ENCODE assay signal across 10 mouse cellular contexts in genomic region chr15:101135405-101135804, GRCm38 (mm10). TPM values are rescaled to one million over a fixed set of nuclear protein-coding genes. Genes with fewer than 3 reads are reported as not detected.
DNase-seq lines count a peak whose midpoint lies in the region; ATAC-seq and TF ChIP-seq lines count a peak whose summit lies in the region.
"Had no signal": no experiment of that assay in that cellular context is flagged by ENCODE, and none has a peak within 500 bp of the region (broad histone marks: within the 10 kb centered on the region; RNA-seq: fewer than 3 reads in every experiment).

No protein-coding gene starts in this region.

- H3K4me1 ChIP-seq in liver, adult 2 months (ENCODE audit: control insufficient read depth, insufficient read depth, low read length), result no peaks in the 10 kb centered on the region
- peaks cover 9% of the 10 kb centered on the region for H3K4me1 ChIP-seq in liver, postnatal 0 days (ENCODE audit: insufficient read depth)
- peaks cover 12% of the 10 kb centered on the region for H3K4me1 ChIP-seq in embryonic facial prominence, embryonic 11.5 days (ENCODE audit: control insufficient read depth, insufficient read depth, low read length)
- H3K4me1 ChIP-seq in intestine, embryonic 14.5 days (replicated peaks; ENCODE audit: control insufficient read depth, insufficient read depth, low read length), result peaks cover 58% of the 10 kb centered on the region
- peaks cover 44% of the 10 kb centered on the region for H3K4me1 ChIP-seq in stomach, embryonic 14.5 days (ENCODE audit: control insufficient read depth, insufficient read depth, low read length)

- TF ChIP-seq EP300 in liver, postnatal 0 days (IDR thresholded peaks at IDR 0.05; ENCODE audit: low read depth), result no peak

- H3K27me3 ChIP-seq in liver, adult 2 months (ENCODE audit: control insufficient read depth, insufficient read depth, low read length), result no peaks in the 10 kb centered on the region
- H3K27me3 ChIP-seq in liver, postnatal 0 days (ENCODE audit: insufficient read depth, low read length), result peaks cover 11% of the 10 kb centered on the region
- H3K27me3 ChIP-seq in embryonic facial prominence, embryonic 11.5 days (ENCODE audit: control insufficient read depth, insufficient read depth, low read length), result no peaks in the 10 kb centered on the region
- H3K27me3 ChIP-seq in intestine, embryonic 14.5 days (replicated peaks; ENCODE audit: control insufficient read depth, insufficient read depth, low read length), result no peaks in the 10 kb centered on the region
- H3K27me3 ChIP-seq in stomach, embryonic 14.5 days (ENCODE audit: control insufficient read depth, insufficient read depth, low read length), result no peaks in the 10 kb centered on the region

- TF ChIP-seq POLR2A in liver, adult 2 months (IDR thresholded peaks at IDR 0.05; ENCODE audit: extremely low read depth, insufficient read depth, low read length), result no peak

- no peaks in the 10 kb centered on the region for H3K79me2 ChIP-seq in liver, adult 2 months (ENCODE audit: control insufficient read depth, insufficient read depth, low read length)

- H3K27ac ChIP-seq in liver, adult 2 months (replicated peaks; ENCODE audit: insufficient read depth, low read depth, low read length), result no peak overlapping the region
- H3K27ac ChIP-seq in liver, postnatal 0 days (ENCODE audit: low read depth), result no peak overlapping the region
- H3K27ac ChIP-seq in embryonic facial prominence, embryonic 11.5 days (replicated peaks; ENCODE audit: low read depth, low read length), result no peak overlapping the region
- H3K27ac ChIP-seq in intestine, embryonic 14.5 days (ENCODE audit: low read depth), result peak overlapping the region; percentile 76; the same call in 1 of the 2 replicates
- H3K27ac ChIP-seq in stomach, embryonic 14.5 days (ENCODE audit: low read length), result no peak overlapping the region

- no peak for DNase-seq in liver, adult 2 months (ENCODE audit: extremely low read depth, low read depth, low spot score)
- no peak for DNase-seq in liver, postnatal 0 days
- DNase-seq in embryonic facial prominence, embryonic 11.5 days (ENCODE audit: low spot score), result no peak
- DNase-seq in intestine, embryonic 14.5 days (ENCODE audit: low spot score), result no peak
- DNase-seq in left cerebral cortex, adult 8-10 months (ENCODE audit: low spot score in 2 of 2), result no peak
- no peak for DNase-seq in left cerebral cortex, adult 9 months (ENCODE audit: low spot score in 2 of 2)
- DNase-seq: cerebellum, adult 18-20 months had no signal

- H3K9ac ChIP-seq in liver, adult 2 months (ENCODE audit: low read depth, low read length), result no peak overlapping the region
- no peak overlapping the region for H3K9ac ChIP-seq in liver, postnatal 0 days (replicated peaks)
- H3K9ac ChIP-seq in embryonic facial prominence, embryonic 11.5 days (replicated peaks; ENCODE audit: low read length), result no peak overlapping the region
- peak overlapping the region; percentile 41 for H3K9ac ChIP-seq in intestine, embryonic 14.5 days (ENCODE audit: low read length)
- 0 out of 2 replicates have a peak overlapping the region, but pooled peaks have one; percentile 11 for H3K9ac ChIP-seq in stomach, embryonic 14.5 days (replicated peaks; ENCODE audit: low read depth, low read length)

- WGBS in liver, adult 2 months, result 72% methylated on average over 8 of the region's 8 CpGs
- WGBS in liver, postnatal 0 days (ENCODE audit: insufficient replicate concordance), result 53% methylated on average over 8 of the region's 8 CpGs
- WGBS in embryonic facial prominence, embryonic 11.5 days, result 57% methylated on average over 8 of the region's 8 CpGs
- 49% methylated on average over 8 of the region's 8 CpGs for WGBS in intestine, embryonic 14.5 days
- 45% methylated on average over 8 of the region's 8 CpGs for WGBS in stomach, embryonic 14.5 days

- no peak for ATAC-seq in liver, postnatal 0 days
- no peak for ATAC-seq in embryonic facial prominence, embryonic 11.5 days (replicated peaks; ENCODE audit: insufficient number of reproducible peaks, low FRiP score, low TSS enrichment, low read depth)
- no peak for ATAC-seq in intestine, embryonic 14.5 days (replicated peaks; ENCODE audit: low FRiP score, low TSS enrichment, low read depth)
- ATAC-seq in stomach, embryonic 14.5 days (ENCODE audit: insufficient number of reproducible peaks, insufficient read depth, low FRiP score, low read depth), result no peak

- H3K4me3 ChIP-seq in liver, adult 2 months (ENCODE audit: insufficient read depth, low read depth, low read length), result peak overlapping the region; percentile 6; the same call in 1 of the 2 replicates
- H3K4me3 ChIP-seq in liver, postnatal 0 days (ENCODE audit: low read depth, low read length), result no peak overlapping the region
- H3K4me3 ChIP-seq in embryonic facial prominence, embryonic 11.5 days (ENCODE audit: low read depth, low read length), result peak overlapping the region; percentile 3; the same call in 1 of the 2 replicates
- peak overlapping the region; percentile 31 for H3K4me3 ChIP-seq in intestine, embryonic 14.5 days (ENCODE audit: low read depth, low read length)
- H3K4me3 ChIP-seq in stomach, embryonic 14.5 days (ENCODE audit: low read depth, low read length), result peak overlapping the region; percentile 13

- no peaks in the 10 kb centered on the region for H3K9me3 ChIP-seq in liver, postnatal 0 days (ENCODE audit: low read length)
- no peaks in the 10 kb centered on the region for H3K9me3 ChIP-seq in embryonic facial prominence, embryonic 11.5 days (replicated peaks; ENCODE audit: control insufficient read depth, low read length)
- no peaks in the 10 kb centered on the region for H3K9me3 ChIP-seq in intestine, embryonic 14.5 days (ENCODE audit: control insufficient read depth, low read length)
- H3K9me3 ChIP-seq in stomach, embryonic 14.5 days (ENCODE audit: control insufficient read depth, low read depth, low read length), result no peaks in the 10 kb centered on the region

- H3K36me3 ChIP-seq in liver, adult 2 months (ENCODE audit: control insufficient read depth, insufficient read depth, low read length), result no peaks in the 10 kb centered on the region
- no peaks in the 10 kb centered on the region for H3K36me3 ChIP-seq in liver, postnatal 0 days (replicated peaks; ENCODE audit: insufficient read depth, low read length)
- H3K36me3 ChIP-seq in embryonic facial prominence, embryonic 11.5 days (replicated peaks; ENCODE audit: control insufficient read depth, insufficient read depth, low read depth, low read length), result no peaks in the 10 kb centered on the region
- H3K36me3 ChIP-seq in intestine, embryonic 14.5 days (ENCODE audit: control insufficient read depth, insufficient read depth, low read length), result peaks cover 9% of the 10 kb centered on the region
- no peaks in the 10 kb centered on the region; the same call in 1 of the 2 replicates for H3K36me3 ChIP-seq in stomach, embryonic 14.5 days (ENCODE audit: control insufficient read depth, insufficient read depth, low read length)

- no peak overlapping the region for H3K4me2 ChIP-seq in liver, postnatal 0 days (ENCODE audit: low read depth, low read length)
- H3K4me2 ChIP-seq in embryonic facial prominence, embryonic 11.5 days (ENCODE audit: low read depth, low read length), result 0 out of 2 replicates have a peak overlapping the region, but pooled peaks have one; percentile 7
- peak overlapping the region; percentile 46 for H3K4me2 ChIP-seq in intestine, embryonic 14.5 days (ENCODE audit: low read length)
- H3K4me2 ChIP-seq in stomach, embryonic 14.5 days (replicated peaks; ENCODE audit: low read depth, low read length), result peak overlapping the region; percentile 31

- TF ChIP-seq CTCF in liver, adult 2 months (IDR thresholded peaks at IDR 0.05; ENCODE audit: low read depth, low read length), result no peak
- no peak for TF ChIP-seq CTCF in liver, postnatal 0 days (IDR thresholded peaks at IDR 0.05; ENCODE audit: low read depth)

RNA-seq across cellular contexts. Expression of gene Acvrl1, which starts 7.1 kb away (rescaled TPM):
- total RNA-seq in liver, adult 2 months (2014; rRNA removed), result 3.0 and 4.4 TPM in 2 replicates
- 2.3 and 4.0 TPM in 2 replicates for polyA plus RNA-seq in liver, adult 2 months (2012; rRNA removed)
- polyA plus RNA-seq in liver, postnatal 0 days (2015; fragmentation: Nextera tagmentation; extraction: Ambion mirVana), result 2.3 and 2.6 TPM in 2 replicates
- 3.8 and 4.6 TPM in 2 replicates for polyA plus RNA-seq in embryonic facial prominence, embryonic 11.5 days (2014; fragmentation: Nextera tagmentation; extraction: Ambion mirVana)
- 16.5 and 16.6 TPM in 2 replicates for polyA plus RNA-seq in intestine, embryonic 14.5 days (2014; fragmentation: Nextera tagmentation; extraction: Ambion mirVana)
- 15.6 and 16.9 TPM in 2 replicates for polyA plus RNA-seq in stomach, embryonic 14.5 days (2014; fragmentation: Nextera tagmentation; extraction: Ambion mirVana)
- 10 to 100 TPM; 18.9 to 25.1 (median 19.3) TPM for total RNA-seq in left cerebral cortex, adult 8-10 months (2022)

RNA-seq across cellular contexts. Expression of gene Ankrd33, which starts 19.9 kb away (rescaled TPM):
- not detected in 2 replicates for total RNA-seq in liver, adult 2 months (2014; rRNA removed)
- not detected in 2 replicates for polyA plus RNA-seq in liver, adult 2 months (2012; rRNA removed)
- not detected in 2 replicates for polyA plus RNA-seq in liver, postnatal 0 days (2015; fragmentation: Nextera tagmentation; extraction: Ambion mirVana)
- not detected in 2 replicates for polyA plus RNA-seq in embryonic facial prominence, embryonic 11.5 days (2014; fragmentation: Nextera tagmentation; extraction: Ambion mirVana)
- polyA plus RNA-seq in intestine, embryonic 14.5 days (2014; fragmentation: Nextera tagmentation; extraction: Ambion mirVana), result not detected in 2 replicates
- not detected in 2 replicates for polyA plus RNA-seq in stomach, embryonic 14.5 days (2014; fragmentation: Nextera tagmentation; extraction: Ambion mirVana)
- under 1 TPM in 1 of 4 experiments, not detected in 3; 0.34 TPM for total RNA-seq in left cerebral cortex, adult 8-10 months (2022)
- total RNA-seq: layer of hippocampus, postnatal 14 days had no signal
- polyA plus RNA-seq: spleen, adult 2 months had no signal

RNA-seq across cellular contexts. Expression of gene Acvr1b, which starts 38.5 kb away (rescaled TPM):
- total RNA-seq in liver, adult 2 months (2014; rRNA removed), result 4.5 and 5.0 TPM in 2 replicates
- 9.4 and 9.6 TPM in 2 replicates for polyA plus RNA-seq in liver, adult 2 months (2012; rRNA removed)
- 2.2 TPM in 2 replicates for polyA plus RNA-seq in liver, postnatal 0 days (2015; fragmentation: Nextera tagmentation; extraction: Ambion mirVana)
- polyA plus RNA-seq in embryonic facial prominence, embryonic 11.5 days (2014; fragmentation: Nextera tagmentation; extraction: Ambion mirVana), result 10.5 and 11.4 TPM in 2 replicates
- polyA plus RNA-seq in intestine, embryonic 14.5 days (2014; fragmentation: Nextera tagmentation; extraction: Ambion mirVana), result 12.5 and 12.6 TPM in 2 replicates
- 11.5 and 14.5 TPM in 2 replicates for polyA plus RNA-seq in stomach, embryonic 14.5 days (2014; fragmentation: Nextera tagmentation; extraction: Ambion mirVana)
- total RNA-seq in left cerebral cortex, adult 8-10 months (2022), result 100 to 1,000 TPM; 100 to 118 (median 110) TPM

RNA-seq across cellular contexts. Expression of gene Fignl2, which starts 57.0 kb away (rescaled TPM):
- total RNA-seq in liver, adult 2 months (2014; rRNA removed), result 1.8 and 2.3 TPM in 2 replicates
- 6.4 and 6.9 TPM in 2 replicates for polyA plus RNA-seq in liver, adult 2 months (2012; rRNA removed)
- 0.18 and 0.26 TPM in 2 replicates for polyA plus RNA-seq in liver, postnatal 0 days (2015; fragmentation: Nextera tagmentation; extraction: Ambion mirVana)
- 0.72 and 0.81 TPM in 2 replicates for polyA plus RNA-seq in embryonic facial prominence, embryonic 11.5 days (2014; fragmentation: Nextera tagmentation; extraction: Ambion mirVana)
- polyA plus RNA-seq in intestine, embryonic 14.5 days (2014; fragmentation: Nextera tagmentation; extraction: Ambion mirVana), result 0.43 and 0.55 TPM in 2 replicates
- 0.38 and 0.41 TPM in 2 replicates for polyA plus RNA-seq in stomach, embryonic 14.5 days (2014; fragmentation: Nextera tagmentation; extraction: Ambion mirVana)
- total RNA-seq in left cerebral cortex, adult 8-10 months (2022), result 1 to 10 TPM; 1.5 to 1.8 (median 1.6) TPM

Comparison
In these comparisons a context has a peak if more than half of its experiments do, and no peak if none do; other contexts are left out.
1. H3K9ac ChIP-seq: peak in intestine, embryonic 14.5 days (single experiment) and stomach, embryonic 14.5 days (single experiment); none in liver, adult 2 months (single experiment), liver, postnatal 0 days (single experiment) and embryonic facial prominence, embryonic 11.5 days (single experiment).